Mouse (Mus musculus): ENCODE measurements around the gene Zfp62. TPM values are rescaled to one million over a fixed set of nuclear protein-coding genes. Genes with fewer than 3 reads are reported as not detected.

Gene Zfp62
- total RNA-seq, 1 experiment from 2014 or later: 38.8 TPM

DNA sequence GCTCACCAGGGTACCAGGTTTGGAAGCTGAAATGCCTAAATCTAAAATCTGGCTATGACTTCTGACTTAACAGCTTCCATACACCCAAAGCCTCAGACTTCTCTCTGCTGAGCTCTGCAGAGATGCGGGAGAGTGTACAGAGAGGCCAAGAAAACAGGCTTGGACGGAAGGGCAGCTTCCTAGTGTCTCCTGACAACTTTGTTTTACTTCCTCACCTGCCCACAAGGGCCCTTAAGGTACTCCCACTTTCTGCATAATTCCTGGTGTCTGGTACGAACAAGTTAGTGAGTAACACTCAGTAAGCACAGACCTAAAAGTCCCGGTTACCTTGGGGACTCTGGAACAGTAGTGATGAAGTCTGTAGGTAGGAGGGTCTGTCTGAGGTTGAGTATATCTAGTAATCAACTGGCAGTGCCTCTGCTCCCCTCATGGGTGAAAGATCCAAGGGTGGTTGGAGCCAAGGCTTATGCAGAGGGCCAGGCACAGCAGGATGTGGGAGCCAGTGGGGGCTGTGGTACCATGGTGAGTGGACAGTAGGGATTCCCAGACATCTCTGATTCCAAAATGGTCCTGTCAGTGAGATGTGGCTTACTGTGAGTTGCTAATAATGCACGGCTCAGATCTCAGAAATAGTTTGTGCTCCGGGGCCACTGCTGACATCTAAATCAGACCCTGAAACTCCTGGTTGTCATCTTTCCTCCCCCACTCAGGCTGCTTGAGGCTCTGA, 46.0 kb downstream of the Zfp62 start:
- no peak for DNase-seq

DNA sequence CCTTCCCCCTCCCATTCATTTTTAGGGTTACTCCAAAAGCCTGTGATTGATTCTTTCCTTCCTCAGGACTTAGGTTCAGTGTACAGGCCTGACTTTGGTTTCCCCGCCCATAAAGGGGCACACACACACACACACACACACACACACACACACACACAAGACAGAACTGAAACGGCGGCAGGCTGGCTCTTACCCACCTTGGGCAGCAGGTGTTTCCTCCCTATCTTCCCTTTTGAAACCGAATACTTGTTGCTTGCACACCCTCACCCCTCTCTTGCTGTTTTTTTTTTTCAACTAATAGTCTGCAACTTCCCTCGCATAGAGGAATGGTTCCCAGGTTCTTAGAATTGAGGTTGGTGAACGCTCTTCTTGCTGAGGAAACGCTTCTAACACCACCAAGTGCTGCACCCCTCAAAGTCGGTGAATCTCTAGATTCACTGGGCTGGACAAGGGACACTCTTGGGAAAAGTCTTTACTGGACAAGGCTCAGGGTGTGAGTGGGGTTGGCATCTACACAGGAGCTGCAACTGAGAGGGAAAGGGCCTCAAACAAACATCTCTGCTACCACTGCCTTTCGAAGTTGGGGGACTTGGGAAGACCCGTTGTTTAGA, 46.8 kb downstream of the Zfp62 start:
- DNase-seq: no peak

DNA sequence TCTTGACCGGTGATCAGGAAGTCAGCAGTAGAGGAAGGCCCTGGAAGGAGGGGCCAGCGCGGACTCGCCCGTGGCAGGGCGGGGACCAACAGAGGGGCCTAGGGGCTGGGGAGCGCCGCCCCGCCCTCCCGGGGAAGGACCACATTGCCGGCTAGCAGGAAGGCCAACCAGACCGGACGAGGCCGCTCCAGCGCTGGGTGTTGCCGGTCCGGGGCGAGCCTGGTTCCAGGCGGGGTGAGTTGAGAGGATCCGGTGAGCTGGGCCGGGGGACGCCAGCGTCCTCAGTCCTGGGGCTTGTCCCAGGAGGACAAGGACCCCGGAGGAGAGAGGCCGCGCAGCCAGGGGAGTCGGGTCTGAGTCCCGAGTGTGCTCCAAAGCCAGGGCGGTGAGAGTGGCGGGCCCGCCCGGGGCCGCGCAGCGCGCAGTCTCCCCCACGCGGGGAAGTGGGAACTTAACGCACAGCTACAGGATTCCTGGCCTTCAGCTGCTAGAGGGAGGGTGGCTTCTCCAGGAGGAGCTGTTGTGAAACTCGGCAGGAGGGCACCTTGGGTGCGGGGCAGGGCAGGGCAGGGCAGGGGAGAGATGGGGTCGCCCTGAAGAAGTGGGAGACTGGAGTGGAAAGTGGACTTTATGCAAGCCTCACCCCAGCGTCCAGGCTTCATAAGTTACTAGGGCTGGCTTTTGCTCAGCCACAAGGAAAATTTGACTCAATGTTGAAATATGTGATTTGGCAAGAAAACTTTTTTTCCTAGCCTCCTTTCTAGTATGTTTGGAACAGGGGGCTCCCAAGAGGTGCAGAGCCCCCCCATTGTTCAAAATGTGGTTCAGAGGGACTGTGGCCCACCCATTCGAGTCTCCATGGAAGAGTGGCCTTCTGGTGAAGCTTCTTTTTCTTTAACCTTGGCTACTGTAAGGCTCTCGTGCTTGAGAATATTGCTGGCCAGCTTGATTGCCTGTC, 47.6 kb downstream of the Zfp62 start:
- DNase-seq: peak; percentile 93

DNA sequence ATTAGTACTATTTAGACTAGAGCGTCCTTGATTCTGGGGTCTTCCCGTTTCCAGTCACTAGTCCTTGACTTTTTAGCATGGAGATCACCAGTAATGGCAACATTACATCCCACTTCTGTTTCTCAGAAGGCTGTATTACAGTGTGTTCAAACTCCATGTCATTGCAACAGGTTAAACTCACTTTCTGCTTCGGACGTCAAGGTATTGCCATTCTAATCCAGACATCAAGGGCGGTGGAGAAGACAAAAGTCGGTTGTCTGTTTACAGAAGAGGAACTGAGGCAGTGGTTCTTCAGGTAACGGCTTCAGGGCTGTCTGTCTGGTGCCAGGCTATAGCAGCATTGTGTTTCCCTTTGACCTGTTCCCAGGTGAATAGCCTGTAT, 48.3 kb downstream of the Zfp62 start:
- no peak for DNase-seq

DNA sequence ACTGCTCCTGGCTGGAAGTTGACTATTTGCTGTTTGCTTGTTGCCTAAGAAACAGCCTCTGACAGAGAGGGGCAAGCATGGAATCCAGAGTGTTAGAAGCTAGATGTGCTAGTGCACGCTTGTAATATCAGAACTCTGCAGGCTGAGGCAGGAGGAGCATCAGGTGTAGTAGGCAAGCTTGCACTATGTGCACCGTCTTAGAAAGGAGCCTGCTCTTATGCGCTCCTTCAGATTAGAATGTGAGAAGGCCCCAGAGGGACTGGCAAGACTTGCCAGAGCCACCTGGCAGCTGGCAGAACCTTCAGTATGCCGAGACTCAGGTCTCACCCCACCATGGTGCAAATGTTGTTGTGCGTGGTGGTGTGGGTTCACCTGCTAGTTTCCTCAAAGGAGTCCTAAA, 49.0 kb downstream of the Zfp62 start:
- DNase-seq: no peak

DNA sequence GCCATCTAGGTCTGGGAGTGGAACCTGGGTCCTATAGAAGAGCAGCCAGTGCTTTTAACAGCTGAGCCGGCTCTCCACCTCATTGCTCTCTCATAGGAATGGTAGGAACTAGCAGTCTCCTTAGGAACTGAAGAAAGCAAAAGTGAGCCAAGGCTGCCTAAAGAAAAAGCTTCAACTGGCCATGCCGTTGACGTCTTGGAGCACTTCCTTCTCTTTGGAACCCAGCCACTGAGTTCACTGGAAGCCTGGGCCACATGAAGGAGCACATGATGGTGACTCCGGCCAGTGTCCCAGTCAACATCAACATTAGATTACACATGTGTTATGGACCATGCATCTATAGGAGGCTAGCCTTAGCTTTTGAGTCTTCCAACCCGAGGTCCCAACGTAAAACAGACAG, 49.9 kb downstream of the Zfp62 start:
- DNase-seq: no peak

DNA sequence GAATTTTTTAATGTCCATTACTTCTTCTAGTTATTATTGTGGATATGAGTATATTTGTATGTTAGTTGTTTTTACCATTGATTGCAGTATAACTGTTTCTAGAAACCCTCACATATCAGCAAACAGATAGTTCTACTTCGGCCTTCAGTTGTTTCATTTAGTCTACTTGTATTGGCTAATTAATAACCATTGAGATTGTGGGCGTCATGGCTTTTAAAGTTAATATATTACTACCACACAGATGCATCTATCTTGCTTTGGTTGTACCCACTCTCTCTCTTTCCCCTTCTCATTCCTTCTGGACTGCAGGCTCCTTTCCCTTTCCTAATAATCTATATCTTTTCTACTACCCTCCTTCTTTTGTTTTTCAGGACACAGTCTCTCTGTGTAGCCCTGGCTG, 56.2 kb downstream of the Zfp62 start:
- DNase-seq: no peak

DNA sequence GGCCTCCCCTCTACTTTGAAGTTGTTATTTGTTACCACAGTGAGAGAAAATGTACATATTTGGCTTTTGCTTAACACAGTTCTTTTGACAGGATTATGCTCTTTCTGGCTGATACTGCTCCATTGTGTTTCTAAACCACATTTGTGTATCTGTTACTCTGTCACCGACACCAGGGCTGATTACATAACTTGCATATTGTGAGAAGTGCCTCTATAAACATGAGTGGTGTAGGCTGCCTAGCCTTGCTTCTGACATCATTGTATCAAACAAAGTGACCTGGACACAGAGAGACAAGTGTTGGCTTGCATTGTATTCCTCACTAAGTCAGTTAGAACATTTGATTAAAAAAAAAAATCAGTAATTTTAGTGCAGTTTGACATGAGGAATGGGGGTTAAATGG, 56.7 kb downstream of the Zfp62 start:
- no peak for DNase-seq

DNA sequence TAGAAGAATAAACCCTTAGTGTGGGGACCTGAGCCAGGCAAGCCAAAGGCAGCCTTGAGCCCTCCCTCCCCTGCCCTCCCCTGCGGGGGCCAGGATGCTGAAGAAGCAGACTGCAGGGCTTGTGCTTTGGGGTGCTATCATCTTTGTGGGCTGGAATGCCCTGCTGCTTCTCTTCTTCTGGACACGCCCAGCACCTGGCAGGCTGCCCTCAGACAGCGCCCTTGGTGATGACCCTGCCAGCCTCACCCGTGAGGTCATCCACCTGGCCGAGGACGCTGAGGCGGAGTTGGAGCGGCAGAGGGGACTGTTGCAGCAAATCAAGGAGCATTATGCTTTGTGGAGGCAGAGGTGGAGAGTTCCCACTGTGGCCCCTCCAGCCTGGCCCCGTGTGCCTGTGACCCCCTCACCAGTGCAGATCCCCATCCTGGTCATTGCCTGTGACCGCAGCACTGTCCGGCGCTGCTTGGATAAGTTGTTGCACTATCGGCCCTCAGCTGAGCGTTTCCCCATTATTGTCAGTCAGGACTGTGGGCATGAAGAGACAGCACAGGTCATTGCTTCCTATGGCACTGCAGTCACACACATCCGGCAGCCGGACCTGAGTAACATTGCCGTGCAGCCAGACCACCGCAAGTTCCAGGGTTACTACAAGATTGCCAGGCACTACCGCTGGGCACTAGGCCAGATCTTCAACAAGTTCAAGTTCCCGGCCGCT, 57.7 kb downstream of the Zfp62 start:
- peak; percentile 89 for DNase-seq

DNA sequence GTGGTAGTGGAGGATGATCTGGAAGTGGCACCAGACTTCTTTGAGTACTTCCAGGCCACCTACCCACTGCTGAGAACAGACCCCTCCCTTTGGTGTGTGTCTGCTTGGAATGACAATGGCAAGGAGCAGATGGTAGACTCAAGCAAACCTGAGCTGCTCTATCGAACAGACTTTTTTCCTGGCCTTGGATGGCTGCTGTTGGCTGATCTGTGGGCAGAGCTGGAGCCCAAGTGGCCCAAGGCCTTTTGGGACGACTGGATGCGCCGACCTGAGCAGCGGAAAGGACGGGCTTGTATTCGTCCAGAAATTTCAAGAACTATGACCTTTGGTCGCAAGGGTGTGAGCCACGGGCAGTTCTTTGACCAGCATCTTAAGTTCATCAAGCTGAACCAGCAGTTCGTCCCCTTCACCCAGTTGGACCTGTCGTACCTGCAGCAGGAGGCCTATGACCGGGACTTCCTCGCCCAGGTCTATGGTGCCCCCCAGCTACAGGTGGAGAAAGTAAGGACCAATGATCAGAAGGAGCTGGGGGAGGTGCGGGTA, 58.3 kb downstream of the Zfp62 start:
- DNase-seq: no peak

DNA sequence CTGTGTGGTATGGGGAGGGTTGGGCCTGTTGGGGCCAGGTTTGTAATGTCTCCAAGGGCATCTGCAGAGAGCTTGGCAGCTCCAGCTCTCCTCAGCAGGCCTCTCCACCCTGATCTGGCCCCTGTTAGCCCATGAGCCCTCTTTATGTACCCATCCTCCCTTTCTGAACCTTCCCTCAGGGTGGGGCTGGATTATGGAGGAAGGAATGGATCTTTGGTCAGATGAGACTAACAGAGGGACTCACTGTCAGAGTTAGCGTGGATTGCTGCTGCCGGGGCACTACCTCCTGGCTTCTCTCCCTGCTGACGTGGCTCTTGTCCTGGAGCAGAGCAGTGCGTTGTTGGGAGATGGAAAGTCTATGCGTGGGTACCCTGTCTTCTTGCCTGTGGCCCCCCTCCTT, 59.2 kb downstream of the Zfp62 start:
- no peak for DNase-seq

DNA sequence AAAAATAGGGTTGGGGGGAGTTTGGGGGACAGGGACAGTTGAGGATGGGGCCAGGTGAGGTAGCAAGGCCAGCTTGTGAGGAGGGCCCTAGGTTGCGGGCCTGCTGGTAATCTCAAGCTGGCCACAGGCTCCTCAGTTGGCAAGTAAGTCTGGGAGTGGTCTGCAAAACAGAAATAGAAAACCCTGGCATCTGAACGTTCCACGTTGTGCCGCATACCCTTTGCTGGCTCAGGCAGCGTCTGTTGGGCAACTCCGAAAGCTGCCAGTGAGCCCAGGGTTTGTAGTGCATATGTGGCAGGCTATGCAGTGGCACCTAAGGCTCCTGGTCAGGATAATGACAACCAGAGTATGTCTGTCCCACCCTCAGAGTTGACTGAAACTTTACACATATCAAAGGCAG, 60.1 kb downstream of the Zfp62 start:
- no peak for DNase-seq

DNA sequence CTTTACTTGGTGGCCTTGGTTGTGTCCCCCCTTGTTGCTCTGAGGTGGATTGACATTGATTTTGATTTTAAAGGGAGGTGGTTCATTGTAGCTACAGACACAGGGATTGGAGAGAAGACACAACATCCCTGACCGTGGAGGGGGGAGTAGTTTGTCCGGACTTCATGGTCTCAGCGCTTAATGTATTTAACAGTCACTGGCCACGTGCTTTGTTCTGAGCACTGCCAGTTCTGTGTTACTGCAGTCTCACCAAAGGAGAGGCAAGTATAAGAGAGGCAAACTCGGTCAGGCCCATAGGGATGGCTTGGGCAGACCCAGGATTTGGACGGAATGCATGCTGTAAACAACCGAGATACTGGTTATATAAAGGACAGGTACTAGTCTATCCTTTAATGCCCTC, 61.0 kb downstream of the Zfp62 start:
- DNase-seq: no peak

DNA sequence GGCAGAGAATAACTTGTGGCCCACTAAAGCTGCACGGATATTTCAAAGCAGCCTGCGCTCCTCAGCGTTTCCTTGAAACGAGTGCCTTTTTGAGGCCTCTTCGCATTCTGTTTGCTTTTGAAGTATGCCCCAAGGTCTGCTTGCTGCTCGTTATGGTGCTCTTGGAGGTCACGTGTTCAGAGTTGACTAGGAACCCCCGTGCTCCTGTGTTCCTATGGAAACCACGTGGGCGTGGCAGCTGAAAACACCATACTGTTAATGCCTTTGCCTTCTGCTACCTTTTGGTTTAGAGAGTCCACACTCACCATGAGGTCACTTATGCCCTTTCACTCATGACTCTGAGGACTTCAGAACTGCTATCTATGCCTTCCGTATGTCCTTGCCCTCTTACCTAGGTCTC, 61.5 kb downstream of the Zfp62 start:
- no peak for DNase-seq

DNA sequence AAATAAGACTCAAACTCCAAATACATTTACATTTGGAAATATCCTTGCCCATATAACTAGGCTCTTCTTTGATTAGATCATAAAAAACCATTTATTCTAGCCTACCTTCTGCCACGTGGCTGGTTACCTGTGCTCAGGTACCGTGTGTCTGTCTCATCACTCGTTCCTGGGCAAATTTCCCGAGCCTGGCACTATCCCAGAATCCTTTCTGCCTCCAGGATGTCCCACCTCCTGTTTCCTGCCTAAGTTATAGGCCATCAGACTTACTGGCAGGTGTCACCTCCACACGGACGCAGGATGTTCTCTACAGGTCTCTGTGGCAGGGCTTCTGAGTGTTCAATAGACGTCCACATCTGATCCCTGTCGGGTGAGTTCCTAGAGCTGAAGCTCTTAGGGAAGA, 62.0 kb downstream of the Zfp62 start:
- DNase-seq: no peak

DNA sequence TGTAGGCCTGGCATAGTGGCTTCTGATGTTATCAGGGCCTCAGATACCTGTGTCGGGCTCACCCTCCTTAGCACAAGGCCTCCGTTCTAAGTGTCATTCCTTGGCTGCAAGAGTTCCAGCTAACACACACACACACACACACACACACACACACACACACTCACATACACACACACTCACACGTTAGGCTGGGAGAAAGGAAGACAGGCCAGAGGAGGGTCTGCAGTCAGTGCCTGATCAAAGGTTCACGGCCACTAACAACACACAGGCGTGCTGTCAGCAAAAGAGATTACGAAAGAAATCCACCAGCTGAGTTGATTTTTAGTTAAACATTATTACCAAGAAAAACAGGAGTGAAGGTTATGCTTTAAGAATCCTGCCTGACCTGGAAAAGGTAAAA, 63.6 kb downstream of the Zfp62 start:
- DNase-seq: no peak

DNA sequence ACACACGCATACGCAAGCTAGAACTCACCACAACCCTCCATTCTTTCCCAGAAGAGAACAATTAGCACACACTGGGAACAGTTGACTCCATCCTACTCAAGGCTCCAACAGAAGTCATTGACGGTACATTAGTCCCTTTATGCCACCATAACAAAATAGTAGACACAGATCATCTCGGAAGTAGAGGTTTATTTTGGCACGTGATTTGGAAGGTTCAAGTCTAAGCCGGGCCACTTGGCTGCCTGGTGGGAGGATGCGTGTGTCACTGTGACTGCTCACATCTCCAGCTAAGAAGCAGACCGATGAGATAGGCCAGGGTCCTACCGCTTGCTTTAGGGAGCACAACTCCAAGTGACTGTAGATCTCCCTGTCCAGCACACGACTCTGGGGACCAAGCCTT, 64.2 kb downstream of the Zfp62 start:
- DNase-seq: no peak

DNA sequence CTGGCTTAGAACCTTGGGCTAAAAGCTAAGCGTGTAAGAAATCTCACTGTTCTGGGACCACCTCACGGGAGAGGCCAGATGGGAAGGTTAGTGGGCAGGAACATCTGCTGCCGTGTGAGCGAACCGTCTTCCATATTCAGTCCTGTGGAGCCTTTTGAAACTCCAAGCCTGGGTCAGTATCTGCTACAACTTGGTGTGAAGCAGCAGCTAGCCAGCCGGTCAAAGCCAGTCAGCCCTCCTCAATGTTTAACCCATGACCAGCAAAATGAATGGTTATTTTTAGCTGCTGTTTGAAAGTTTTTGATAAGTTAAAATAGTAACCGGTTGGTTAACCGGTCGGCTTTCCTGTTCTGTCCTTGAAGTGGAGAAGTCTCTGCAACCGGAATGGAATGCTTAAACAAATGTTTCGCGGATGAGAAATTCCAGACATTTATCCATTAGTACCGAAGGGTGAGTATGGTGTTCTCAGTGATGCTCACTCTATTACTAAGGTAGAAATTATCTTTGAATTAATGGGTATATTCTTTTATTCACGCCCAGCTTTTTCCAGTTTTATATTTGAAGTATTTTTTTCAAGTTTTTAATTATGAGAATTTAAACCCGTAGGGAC, 65.0 kb downstream of the Zfp62 start:
- no peak for DNase-seq

Measured in adrenal gland, postnatal 25 days (tissue).